Mouse (Mus musculus): ENCODE results near the gene Ccnt1. TPM values are rescaled to one million over a fixed set of nuclear protein-coding genes. Genes with fewer than 3 reads are reported as not detected.

Gene Ccnt1
- polyA plus RNA-seq, 1 experiment from 2014 or later, result 25.9 TPM

DNA sequence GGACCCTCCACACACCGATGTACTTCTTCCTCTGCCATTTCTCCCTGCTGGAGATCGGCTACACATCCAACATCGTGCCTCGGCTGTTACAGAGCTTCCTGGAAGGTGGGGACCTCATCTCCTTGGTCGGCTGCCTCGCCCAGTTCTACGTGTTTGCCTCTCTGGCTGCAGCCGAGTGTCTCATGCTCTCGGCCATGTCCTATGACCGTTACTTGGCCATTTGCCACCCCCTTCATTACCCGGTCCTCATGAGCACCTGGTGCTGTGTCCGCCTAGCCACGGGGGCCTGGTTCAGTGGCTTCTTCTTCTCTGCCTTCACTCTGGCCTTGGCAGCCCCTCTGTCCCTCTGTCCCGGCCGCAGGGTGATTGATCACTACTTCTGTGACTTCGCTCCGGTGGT is 73.1 kb downstream of the Ccnt1 start:
- Histone ChIP-seq H3K9me3 (replicated peaks; ENCODE audit: control insufficient read depth, low read length) (no peaks in the 10 kb centered on the region), H3K27me3 (ENCODE audit: control insufficient read depth, insufficient read depth, low read depth, low read length) (no peaks in the 10 kb centered on the region), H3K4me1 (ENCODE audit: control insufficient read depth, low read depth, low read length) (no peaks in the 10 kb centered on the region), H3K9ac (ENCODE audit: low read depth, low read length) (no peak overlapping the region), H3K36me3 (ENCODE audit: control insufficient read depth, insufficient read depth) (no peaks in the 10 kb centered on the region), H3K27ac (ENCODE audit: low read length) (no peak overlapping the region), H3K4me3 (ENCODE audit: low read depth, low read length) (no peak overlapping the region), H3K4me2 (ENCODE audit: low read depth, low read length) (no peak overlapping the region)
- ATAC-seq (ENCODE audit: low read depth), result no peak
- WGBS (ENCODE audit: insufficient replicate concordance), result 74% methylated on average over 17 of the region's 17 CpGs

DNA sequence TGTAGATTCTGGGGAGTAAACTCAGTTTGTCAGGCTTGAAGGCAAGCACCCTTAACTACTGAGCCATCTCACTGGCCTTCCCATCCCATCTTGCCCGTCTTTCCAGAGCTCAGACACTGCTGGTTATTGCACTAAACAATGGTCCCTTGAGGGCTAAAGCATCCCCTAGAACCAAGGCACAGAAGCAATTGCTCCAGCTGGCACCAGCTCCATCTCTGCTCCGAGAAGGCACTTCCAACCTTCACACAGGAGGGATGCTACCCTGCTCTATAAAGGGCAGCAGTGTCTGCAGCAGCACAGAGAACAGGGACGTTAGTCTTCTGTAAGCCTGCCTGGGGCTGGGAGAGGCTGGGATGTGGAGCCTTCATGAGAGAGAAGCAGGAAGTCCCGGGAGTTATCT is 78.6 kb downstream of the Ccnt1 start, which contains the start of gene Olfr279:
Gene Olfr279 (plus strand): TSS at position 301 of the 400 bp plus-strand sequence.
- Histone ChIP-seq H3K9me3 (replicated peaks; ENCODE audit: control insufficient read depth, low read length) (no peaks in the 10 kb centered on the region), H3K36me3 (ENCODE audit: control insufficient read depth, insufficient read depth) (no peaks in the 10 kb centered on the region), H3K4me2 (ENCODE audit: low read depth, low read length) (no peak within 1 kb of the TSS), H3K27me3 (ENCODE audit: control insufficient read depth, insufficient read depth, low read depth, low read length) (no peaks in the 10 kb centered on the region), H3K9ac (ENCODE audit: low read depth, low read length) (no peak within 1 kb of the TSS), H3K4me1 (ENCODE audit: control insufficient read depth, low read depth, low read length) (no peaks in the 10 kb centered on the region), H3K27ac (ENCODE audit: low read length) (no peak within 1 kb of the TSS), H3K4me3 (ENCODE audit: low read depth, low read length) (no peak within 1 kb of the TSS)
- WGBS (ENCODE audit: insufficient replicate concordance), result 44% methylated on average over 4 of the region's 4 CpGs
- no peak for ATAC-seq (ENCODE audit: low read depth)

DNA sequence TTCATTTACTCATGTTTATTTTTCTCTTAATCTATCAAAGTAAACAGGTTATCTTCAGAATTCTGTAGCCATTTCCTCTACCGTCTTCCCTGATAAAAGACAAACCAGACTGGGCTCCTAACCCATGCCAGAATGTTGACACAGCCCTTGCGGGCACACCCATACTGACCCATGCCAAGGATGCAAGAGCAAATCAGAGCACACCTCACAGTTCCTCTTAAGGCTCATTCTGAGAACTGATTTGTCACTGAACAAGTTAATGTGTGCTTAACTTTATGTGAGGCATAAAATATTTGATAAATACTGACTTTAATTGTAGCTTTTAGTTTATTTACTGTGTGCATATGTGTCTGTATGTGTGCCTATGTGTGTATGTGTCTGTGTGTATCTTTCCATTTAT is 79.4 kb downstream of the Ccnt1 start:
- H3K9me3 ChIP-seq (replicated peaks; ENCODE audit: control insufficient read depth, low read length), result no peaks in the 10 kb centered on the region
- 54% methylated on average over 2 of the region's 2 CpGs for WGBS (ENCODE audit: insufficient replicate concordance)
- H3K36me3 ChIP-seq (ENCODE audit: control insufficient read depth, insufficient read depth), result no peaks in the 10 kb centered on the region
- no peaks in the 10 kb centered on the region for H3K27me3 ChIP-seq (ENCODE audit: control insufficient read depth, insufficient read depth, low read depth, low read length)
- no peak for ATAC-seq (ENCODE audit: low read depth)
- no peak overlapping the region for H3K27ac ChIP-seq (ENCODE audit: low read length)
- H3K4me3 ChIP-seq (ENCODE audit: low read depth, low read length), result no peak overlapping the region
- H3K4me1 ChIP-seq (ENCODE audit: control insufficient read depth, low read depth, low read length), result no peaks in the 10 kb centered on the region
- H3K9ac ChIP-seq (ENCODE audit: low read depth, low read length), result no peak overlapping the region
- H3K4me2 ChIP-seq (ENCODE audit: low read depth, low read length), result no peak overlapping the region

Small RNA genes within 50 kb of the gene (microRNA-seq; reads per million reads assigned to microRNA genes)
- not detected for gene Mir1291

Other genes starting within 250 kb of the Ccnt1 start
- gene Olfr284, start 229.9 kb downstream of the Ccnt1 start, polyA plus RNA-seq (2015; fragmentation: Nextera tagmentation; extraction: Ambion mirVana), result not detected in 2 replicates
- not detected in 2 replicates for gene Olfr283, start 190.0 kb downstream of the Ccnt1 start, polyA plus RNA-seq (2015; fragmentation: Nextera tagmentation; extraction: Ambion mirVana)
- gene Olfr282, start 139.7 kb downstream of the Ccnt1 start, polyA plus RNA-seq (2015; fragmentation: Nextera tagmentation; extraction: Ambion mirVana), result not detected in 2 replicates
- not detected in 2 replicates for gene Olfr281, start 118.3 kb downstream of the Ccnt1 start, polyA plus RNA-seq (2015; fragmentation: Nextera tagmentation; extraction: Ambion mirVana)
- gene OR5BS1P, start 101.0 kb downstream of the Ccnt1 start, polyA plus RNA-seq (2015; fragmentation: Nextera tagmentation; extraction: Ambion mirVana), result not detected in 2 replicates
- gene Lalba, start 88.2 kb downstream of the Ccnt1 start, polyA plus RNA-seq (2015; fragmentation: Nextera tagmentation; extraction: Ambion mirVana), result not detected in 2 replicates
- gene Olfr279, start 78.5 kb downstream of the Ccnt1 start, polyA plus RNA-seq (2015; fragmentation: Nextera tagmentation; extraction: Ambion mirVana), result not detected in 2 replicates
- gene Kansl2, start 36.7 kb downstream of the Ccnt1 start, polyA plus RNA-seq (2015; fragmentation: Nextera tagmentation; extraction: Ambion mirVana), result 28.3 and 28.5 TPM in 2 replicates
- gene 4930415O20Rik, start 81 bp upstream of the Ccnt1 start, polyA plus RNA-seq (2015; fragmentation: Nextera tagmentation; extraction: Ambion mirVana), result not detected in 2 replicates
- 6.1 and 8.3 TPM in 2 replicates for gene Adcy6, start 39.2 kb upstream of the Ccnt1 start, polyA plus RNA-seq (2015; fragmentation: Nextera tagmentation; extraction: Ambion mirVana)
- 0.55 and 0.84 TPM in 2 replicates for gene Cacnb3, start 59.9 kb upstream of the Ccnt1 start, polyA plus RNA-seq (2015; fragmentation: Nextera tagmentation; extraction: Ambion mirVana)
- gene Ddx23, start 92.0 kb upstream of the Ccnt1 start, polyA plus RNA-seq (2015; fragmentation: Nextera tagmentation; extraction: Ambion mirVana), result 9.0 and 10.0 TPM in 2 replicates
- gene Rnd1, start 106.5 kb upstream of the Ccnt1 start, polyA plus RNA-seq (2015; fragmentation: Nextera tagmentation; extraction: Ambion mirVana), result 0.78 and 1.1 TPM in 2 replicates
- not detected in 2 replicates for gene Ccdc65, start 137.3 kb upstream of the Ccnt1 start, polyA plus RNA-seq (2015; fragmentation: Nextera tagmentation; extraction: Ambion mirVana)
- gene Fkbp11, start 157.3 kb upstream of the Ccnt1 start, polyA plus RNA-seq (2015; fragmentation: Nextera tagmentation; extraction: Ambion mirVana), result 172 and 182 TPM in 2 replicates
- gene Arf3, start 192.3 kb upstream of the Ccnt1 start, polyA plus RNA-seq (2015; fragmentation: Nextera tagmentation; extraction: Ambion mirVana), result 10.5 and 12.0 TPM in 2 replicates
- not detected in 2 replicates for gene Wnt10b, start 207.2 kb upstream of the Ccnt1 start, polyA plus RNA-seq (2015; fragmentation: Nextera tagmentation; extraction: Ambion mirVana)
- gene Wnt1, start 218.9 kb upstream of the Ccnt1 start, polyA plus RNA-seq (2015; fragmentation: Nextera tagmentation; extraction: Ambion mirVana), result not detected in 2 replicates
- not detected in 2 replicates for gene Ddn, start 238.6 kb upstream of the Ccnt1 start, polyA plus RNA-seq (2015; fragmentation: Nextera tagmentation; extraction: Ambion mirVana)